Mouse (Mus musculus) limb, embryonic 14.5 days (tissue): ENCODE results near the gene St6galnac4. TPM values are rescaled to one million over a fixed set of nuclear protein-coding genes. Genes with fewer than 3 reads are reported as not detected.
A peak's percentile ranks its signal among the peaks of the same experiment; 100 is the strongest.

Experiments used
- ATAC-seq: fragments of 200-750 bp; cut with Nextera tagmentation; 2 replicates; pipeline ENCODE4 v1.8.0; 2017; ENCODE audit warnings: low read depth, moderate number of reproducible peaks, moderate TSS enrichment; ENCODE audit not compliant: low FRiP score
- DNase-seq: peaks from one replicate; pipeline ENCODE4 v3.0.0-alpha.2; 2015; ENCODE audit warnings: low spot score
- H3K27ac ChIP-seq: fragments of 300-500 bp; sonication (generic); replicated peaks from 2 replicates; pipeline ENCODE4 v1.5.1; 2014; ENCODE audit warnings: low read depth, mild to moderate bottlenecking, low read length, moderate library complexity, mixed read lengths
- H3K27me3 ChIP-seq: fragments of 300-500 bp; sonication (generic); 2 replicates; pipeline ENCODE4 v1.6.1; 2014; ENCODE audit warnings: low read length, mixed read lengths; ENCODE audit not compliant: control insufficient read depth, insufficient read depth
- H3K36me3 ChIP-seq: fragments of 300-500 bp; sonication (generic); 2 replicates; pipeline ENCODE4 v1.6.1; 2014; ENCODE audit warnings: mild to moderate bottlenecking, low read length, moderate library complexity, mixed read lengths; ENCODE audit not compliant: control insufficient read depth, insufficient read depth
- H3K4me1 ChIP-seq: fragments of 300-500 bp; sonication (generic); 2 replicates; pipeline ENCODE4 v1.6.1; 2014; ENCODE audit warnings: antibody characterized with exemption, low read length, mixed read lengths; ENCODE audit not compliant: control insufficient read depth, insufficient read depth
- H3K4me2 ChIP-seq: fragments of 300-500 bp; sonication (generic); replicated peaks from 2 replicates; pipeline ENCODE4 v1.6.1; 2014; ENCODE audit warnings: low read depth, mild to moderate bottlenecking, low read length, moderate library complexity; ENCODE audit not compliant: severe bottlenecking
- H3K4me3 ChIP-seq: fragments of 300-500 bp; sonication (generic); replicated peaks from 2 replicates; pipeline ENCODE4 v1.5.1; 2014; ENCODE audit warnings: low read length
- H3K9ac ChIP-seq: fragments of 300-500 bp; sonication (generic); 2 replicates; pipeline ENCODE4 v1.6.1; 2014; ENCODE audit warnings: mild to moderate bottlenecking, low read depth, low read length, moderate library complexity; ENCODE audit not compliant: severe bottlenecking
- H3K9me3 ChIP-seq: fragments of 300-500 bp; sonication (generic); 2 replicates; pipeline ENCODE4 v1.6.1; 2016; ENCODE audit warnings: low read length; ENCODE audit not compliant: control insufficient read depth
- POLR2A ChIP-seq: fragments of 200-500 bp; IDR thresholded peaks from 2 replicates; pipeline ENCODE4 v1.8.0; 2012; ENCODE audit warnings: inconsistent platforms, mild to moderate bottlenecking, moderate library complexity, borderline replicate concordance; ENCODE audit not compliant: insufficient read depth, insufficient read length; ENCODE audit errors: extremely low read depth
- WGBS: fragments of 180-500 bp; shearing (Covaris S2); extraction: QIAGEN DNeasy Blood & Tissue Kit; methylation state at CpG from one replicate; pipeline ENCODE4 v1.1.7; 2014; 5-methylcytosine and 5-hydroxymethylcytosine counted together
- polyA plus RNA-seq, 2 experiments: library from polyadenylated mRNA; depleted of rRNA in 1 of 2; stranded (reverse) in 1 of 2; unstranded in 1 of 2; fragments of >200 nt; fragmentation: Nextera tagmentation in 1 of 2; extraction: Ambion mirVana in 1 of 2; gene quantifications; 2 replicates each; pipeline versions ENCODE4 v1.2.1 to v1.2.3; 2012 to 2014

The St6galnac4 gene
- polyA plus RNA-seq, 2 experiments = 31.8 to 33.9 TPM

- no peaks in the 10 kb centered on the region for H3K36me3 ChIP-seq
- H3K27me3 ChIP-seq = no peaks in the 10 kb centered on the region
- H3K4me3 ChIP-seq = no peak overlapping the region
- H3K9ac ChIP-seq = no peak overlapping the region
- H3K27ac ChIP-seq = no peak overlapping the region
- no peak for TF ChIP-seq POLR2A
- no peak for DNase-seq
- H3K4me2 ChIP-seq = no peak overlapping the region
- peaks cover 15% of the 10 kb centered on the region for H3K4me1 ChIP-seq
- no peak for ATAC-seq
- no peaks in the 10 kb centered on the region for H3K9me3 ChIP-seq
- 82% methylated on average over 1 of the region's 1 CpGs for WGBS
These were observed 52.7 kb downstream of the St6galnac4 start for GRCm38 (mm10) chr2:32639632-32640031.

GRCm38 (mm10) chr2:32640550-32641051 lies 53.7 kb downstream of the St6galnac4 start:
- Histone ChIP-seq H3K9ac (no peak overlapping the region), H3K4me3 (no peak overlapping the region), H3K4me2 (no peak overlapping the region), H3K4me1 (peaks cover 15% of the 10 kb centered on the region), H3K9me3 (no peaks in the 10 kb centered on the region), H3K27me3 (no peaks in the 10 kb centered on the region), H3K27ac (no peak overlapping the region), H3K36me3 (no peaks in the 10 kb centered on the region)
- no peak for TF ChIP-seq POLR2A
- ATAC-seq = no peak
- WGBS = 64% methylated on average over 6 of the region's 6 CpGs
- DNase-seq = no peak

- Histone ChIP-seq H3K27me3 (no peaks in the 10 kb centered on the region), H3K27ac (no peak overlapping the region), H3K4me3 (no peak overlapping the region), H3K4me1 (peaks cover 15% of the 10 kb centered on the region), H3K9me3 (no peaks in the 10 kb centered on the region), H3K36me3 (no peaks in the 10 kb centered on the region), H3K4me2 (no peak overlapping the region), H3K9ac (no peak overlapping the region)
- no peak for TF ChIP-seq POLR2A
- ATAC-seq (no peak), DNase-seq (no peak)
- 82% methylated on average over 5 of the region's 5 CpGs for WGBS
These were observed 54.9 kb downstream of the St6galnac4 start for GRCm38 (mm10) chr2:32641810-32642209.

GRCm38 (mm10) chr2:32642813-32643212 lies 55.9 kb downstream of the St6galnac4 start:
- Histone ChIP-seq H3K4me3 (no peak overlapping the region), H3K36me3 (no peaks in the 10 kb centered on the region), H3K4me1 (peaks cover 12% of the 10 kb centered on the region), H3K9me3 (no peaks in the 10 kb centered on the region), H3K27ac (0 out of 2 replicates have a peak overlapping the region, but pooled peaks have one; percentile 1), H3K27me3 (no peaks in the 10 kb centered on the region), H3K4me2 (no peak overlapping the region), H3K9ac (no peak overlapping the region; the same call in 1 of the 2 replicates)
- 47% methylated on average over 7 of the region's 7 CpGs for WGBS
- TF ChIP-seq POLR2A = no peak
- ATAC-seq (0 out of 2 replicates have a peak, but pooled peaks have one; percentile 23), DNase-seq (no peak)

- Histone ChIP-seq H3K4me1 (peaks cover 8% of the 10 kb centered on the region; the same call in 1 of the 2 replicates), H3K27me3 (no peaks in the 10 kb centered on the region), H3K4me2 (no peak overlapping the region), H3K9ac (no peak overlapping the region), H3K9me3 (no peaks in the 10 kb centered on the region), H3K36me3 (no peaks in the 10 kb centered on the region), H3K4me3 (no peak overlapping the region), H3K27ac (peak overlapping the region; percentile 4; the same call in 1 of the 2 replicates)
- TF ChIP-seq POLR2A = no peak
- WGBS = 73% methylated on average over 9 of the region's 9 CpGs
- ATAC-seq (no peak), DNase-seq (no peak)
These were observed 57.2 kb downstream of the St6galnac4 start for GRCm38 (mm10) chr2:32644083-32644482.
